Mouse (Mus musculus): Measurements from ENCODE around the gene Zfp384. TPM values are rescaled to one million over a fixed set of nuclear protein-coding genes. Genes with fewer than 3 reads are reported as not detected.
"Not testable (repeated sequence)": the region's sequence is repeated elsewhere in the genome, so short reads cannot be mapped to it uniquely, and the experiment has no call there.

Gene Zfp384
- polyA plus RNA-seq, 1 experiment from 2014 or later: 9.0 TPM

- Histone ChIP-seq H3K4me1 (replicated peaks) (peaks cover 12% of the 10 kb centered on the region), H3K4me3 (no peak overlapping the region), H3K36me3 (no peaks in the 10 kb centered on the region), H3K9me3 (replicated peaks) (no peaks in the 10 kb centered on the region), H3K9ac (no peak overlapping the region), H3K27me3 (no peaks in the 10 kb centered on the region), H3K27ac (no peak overlapping the region), H3K4me2 (no peak overlapping the region)
- WGBS: 21% methylated on average over 6 of the region's 6 CpGs
- ATAC-seq (replicated peaks; ENCODE audit: insufficient number of reproducible peaks, insufficient read depth, low FRiP score, low read depth): no peak
Measured at GRCm38 (mm10) chr6:125061493-125061892, 52.5 kb downstream of the Zfp384 start.

- no peak for ATAC-seq (replicated peaks; ENCODE audit: insufficient number of reproducible peaks, insufficient read depth, low FRiP score, low read depth)
- Histone ChIP-seq H3K4me1 (replicated peaks) (peaks cover 12% of the 10 kb centered on the region), H3K4me2 (no peak overlapping the region), H3K9ac (no peak overlapping the region), H3K4me3 (no peak overlapping the region), H3K9me3 (replicated peaks) (no peaks in the 10 kb centered on the region), H3K27me3 (no peaks in the 10 kb centered on the region), H3K27ac (no peak overlapping the region), H3K36me3 (no peaks in the 10 kb centered on the region)
- whole genome bisulfite sequencing: 80% methylated on average over 5 of the region's 5 CpGs
Measured at GRCm38 (mm10) chr6:125062511-125062910, 53.6 kb downstream of the Zfp384 start.

GRCm38 (mm10) chr6:125063906-125064305 lies 55.0 kb downstream of the Zfp384 start:
- no peak for ATAC-seq (replicated peaks; ENCODE audit: insufficient number of reproducible peaks, insufficient read depth, low FRiP score, low read depth)
- no peak overlapping the region for H3K4me3 ChIP-seq
- no peaks in the 10 kb centered on the region for H3K36me3 ChIP-seq
- H3K9me3 ChIP-seq (replicated peaks): no peaks in the 10 kb centered on the region
- H3K9ac ChIP-seq: no peak overlapping the region
- WGBS: 76% methylated on average over 6 of the region's 6 CpGs
- H3K27me3 ChIP-seq: no peaks in the 10 kb centered on the region
- H3K4me2 ChIP-seq: no peak overlapping the region
- H3K27ac ChIP-seq: no peak overlapping the region
- H3K4me1 ChIP-seq (replicated peaks): peaks cover 12% of the 10 kb centered on the region

GRCm38 (mm10) chr6:125065223-125065622 lies 56.3 kb downstream of the Zfp384 start:
- ATAC-seq (replicated peaks; ENCODE audit: insufficient number of reproducible peaks, insufficient read depth, low FRiP score, low read depth); H3K9ac ChIP-seq; H3K9me3 ChIP-seq (replicated peaks); H3K4me2 ChIP-seq; H3K27me3 ChIP-seq; H3K27ac ChIP-seq; H3K36me3 ChIP-seq; H3K4me3 ChIP-seq: not testable (repeated sequence)
- peaks cover 12% of the 10 kb centered on the region for H3K4me1 ChIP-seq (replicated peaks)
- WGBS: no CpG with 5 or more reads among the region's 1 CpGs

DNA sequence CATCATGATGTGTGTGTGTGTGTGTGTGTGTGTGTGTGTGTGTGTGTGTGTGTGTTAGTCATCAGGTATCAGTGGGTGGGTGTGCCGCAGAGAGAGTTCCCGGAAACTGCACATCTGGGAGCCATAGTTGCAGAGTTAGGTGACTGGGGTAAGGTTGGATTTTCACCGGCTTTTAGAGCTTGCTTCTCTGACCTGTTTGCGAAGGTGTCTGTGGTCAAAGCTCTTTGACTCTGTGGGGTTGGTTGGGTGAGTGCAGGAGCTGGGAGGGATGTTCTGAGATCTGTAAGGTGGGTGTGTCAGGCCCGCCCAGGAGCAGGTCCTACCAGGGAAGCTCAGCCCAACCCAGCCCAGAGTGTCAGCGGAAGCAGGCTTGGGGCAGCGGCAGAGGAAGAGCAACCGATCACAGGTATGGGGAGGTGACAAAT lies 58.6 kb downstream of the Zfp384 start, which contains the start of gene Lpar5:
TSS of gene Lpar5 (plus strand) at position 350 of the 425 bp plus-strand sequence.
- Histone ChIP-seq H3K9ac (no peak within 1 kb of the TSS), H3K4me3 (no peak within 1 kb of the TSS), H3K4me1 (replicated peaks) (peaks cover 12% of the 10 kb centered on the region), H3K9me3 (replicated peaks) (no peaks in the 10 kb centered on the region), H3K27ac (no peak within 1 kb of the TSS), H3K27me3 (no peaks in the 10 kb centered on the region), H3K36me3 (no peaks in the 10 kb centered on the region), H3K4me2 (no peak within 1 kb of the TSS)
- WGBS: 57% methylated on average over 8 of the region's 8 CpGs
- ATAC-seq (replicated peaks; ENCODE audit: insufficient number of reproducible peaks, insufficient read depth, low FRiP score, low read depth): no peak

- H3K4me2 ChIP-seq: peak overlapping the region; percentile 25; the same call in 1 of the 2 replicates
- no peak overlapping the region for H3K9ac ChIP-seq
- peak overlapping the region; percentile 27 for H3K27ac ChIP-seq
- peak; percentile 54 for ATAC-seq (replicated peaks; ENCODE audit: insufficient number of reproducible peaks, insufficient read depth, low FRiP score, low read depth)
- 73% methylated on average over 18 of the region's 18 CpGs for WGBS
- H3K4me3 ChIP-seq: 0 out of 2 replicates have a peak overlapping the region, but pooled peaks have one; percentile 10
- H3K4me1 ChIP-seq (replicated peaks): peaks cover 12% of the 10 kb centered on the region
- H3K9me3 ChIP-seq (replicated peaks): no peaks in the 10 kb centered on the region
- no peaks in the 10 kb centered on the region for H3K27me3 ChIP-seq
- no peaks in the 10 kb centered on the region for H3K36me3 ChIP-seq
Measured at GRCm38 (mm10) chr6:125071170-125071895, 62.4 kb downstream of the Zfp384 start.

GRCm38 (mm10) chr6:125071896-125072279 lies 62.9 kb downstream of the Zfp384 start:
- no peak overlapping the region for H3K4me3 ChIP-seq
- ATAC-seq (replicated peaks; ENCODE audit: insufficient number of reproducible peaks, insufficient read depth, low FRiP score, low read depth): no peak

DNA sequence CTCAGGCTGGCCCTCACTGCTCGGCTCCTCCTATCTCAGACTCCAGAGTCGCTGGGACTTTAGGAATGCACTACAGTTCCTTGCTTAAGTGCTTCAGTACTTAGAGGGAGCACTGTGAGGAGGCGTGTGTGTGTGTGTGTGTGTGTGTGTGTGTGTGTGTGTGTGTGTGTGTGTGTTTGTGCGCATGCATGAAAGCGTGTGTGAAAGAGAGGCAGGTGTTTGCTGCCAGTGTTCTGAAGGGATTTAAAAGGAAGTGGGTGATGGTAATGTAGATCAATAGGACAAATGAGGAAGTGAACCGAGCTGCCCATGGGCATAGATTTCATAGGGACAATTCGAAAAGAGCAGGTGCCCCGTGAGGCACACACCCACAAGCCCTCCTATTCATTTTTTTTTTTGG lies 64.9 kb downstream of the Zfp384 start:
- Histone ChIP-seq H3K36me3 (no peaks in the 10 kb centered on the region), H3K9me3 (replicated peaks) (no peaks in the 10 kb centered on the region), H3K27me3 (0 out of 2 replicates have a peak, but pooled peaks cover 2% of the 10 kb centered on the region), H3K4me1 (replicated peaks) (peaks cover 12% of the 10 kb centered on the region), H3K9ac (no peak overlapping the region), H3K4me3 (no peak overlapping the region), H3K4me2 (no peak overlapping the region), H3K27ac (no peak overlapping the region)
- no peak for ATAC-seq (replicated peaks; ENCODE audit: insufficient number of reproducible peaks, insufficient read depth, low FRiP score, low read depth)
- 65% methylated on average over 8 of the region's 8 CpGs for WGBS

More at GRCm38 (mm10) chr6:125071896-125072279, 62.9 kb downstream of the Zfp384 start:
- no peaks in the 10 kb centered on the region for H3K36me3 ChIP-seq
- peak overlapping the region; percentile 13; the same call in 1 of the 2 replicates for H3K4me2 ChIP-seq
- 18% methylated on average over 2 of the region's 2 CpGs for WGBS
- H3K9me3 ChIP-seq (replicated peaks): no peaks in the 10 kb centered on the region
- H3K27me3 ChIP-seq: no peaks in the 10 kb centered on the region
- peaks cover 12% of the 10 kb centered on the region for H3K4me1 ChIP-seq (replicated peaks)
- H3K9ac ChIP-seq: no peak overlapping the region
- H3K27ac ChIP-seq: peak overlapping the region; percentile 27

DNA sequence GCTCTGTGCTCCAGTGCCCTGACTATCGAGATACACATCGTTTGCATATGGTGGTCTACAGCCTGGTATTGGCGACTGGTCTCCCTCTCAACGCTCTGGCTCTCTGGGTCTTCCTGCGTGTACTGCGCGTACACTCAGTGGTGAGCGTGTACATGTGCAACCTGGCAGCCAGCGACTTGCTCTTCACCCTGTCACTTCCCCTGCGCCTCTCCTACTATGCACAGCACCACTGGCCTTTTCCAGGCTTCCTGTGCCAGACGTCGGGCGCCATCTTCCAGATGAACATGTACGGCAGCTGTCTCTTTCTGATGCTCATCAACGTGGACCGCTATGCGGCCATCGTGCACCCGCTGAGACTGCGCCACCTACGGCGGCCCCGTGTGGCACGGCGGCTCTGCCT lies 72.4 kb downstream of the Zfp384 start:
- peak overlapping the region; percentile 52 for H3K27ac ChIP-seq
- peak overlapping the region; percentile 49 for H3K9ac ChIP-seq
- H3K4me3 ChIP-seq: peak overlapping the region; percentile 44
- no peaks in the 10 kb centered on the region for H3K9me3 ChIP-seq (replicated peaks)
- no peaks in the 10 kb centered on the region for H3K36me3 ChIP-seq
- 23% methylated on average over 25 of the region's 25 CpGs for WGBS
- H3K4me1 ChIP-seq (replicated peaks): peaks cover 14% of the 10 kb centered on the region
- peak overlapping the region; percentile 70 for H3K4me2 ChIP-seq
- H3K27me3 ChIP-seq: peaks cover 16% of the 10 kb centered on the region; the same call in 1 of the 2 replicates
- 0 out of 2 replicates have a peak, but pooled peaks have one; percentile 12 for ATAC-seq (replicated peaks; ENCODE audit: insufficient number of reproducible peaks, insufficient read depth, low FRiP score, low read depth)

DNA sequence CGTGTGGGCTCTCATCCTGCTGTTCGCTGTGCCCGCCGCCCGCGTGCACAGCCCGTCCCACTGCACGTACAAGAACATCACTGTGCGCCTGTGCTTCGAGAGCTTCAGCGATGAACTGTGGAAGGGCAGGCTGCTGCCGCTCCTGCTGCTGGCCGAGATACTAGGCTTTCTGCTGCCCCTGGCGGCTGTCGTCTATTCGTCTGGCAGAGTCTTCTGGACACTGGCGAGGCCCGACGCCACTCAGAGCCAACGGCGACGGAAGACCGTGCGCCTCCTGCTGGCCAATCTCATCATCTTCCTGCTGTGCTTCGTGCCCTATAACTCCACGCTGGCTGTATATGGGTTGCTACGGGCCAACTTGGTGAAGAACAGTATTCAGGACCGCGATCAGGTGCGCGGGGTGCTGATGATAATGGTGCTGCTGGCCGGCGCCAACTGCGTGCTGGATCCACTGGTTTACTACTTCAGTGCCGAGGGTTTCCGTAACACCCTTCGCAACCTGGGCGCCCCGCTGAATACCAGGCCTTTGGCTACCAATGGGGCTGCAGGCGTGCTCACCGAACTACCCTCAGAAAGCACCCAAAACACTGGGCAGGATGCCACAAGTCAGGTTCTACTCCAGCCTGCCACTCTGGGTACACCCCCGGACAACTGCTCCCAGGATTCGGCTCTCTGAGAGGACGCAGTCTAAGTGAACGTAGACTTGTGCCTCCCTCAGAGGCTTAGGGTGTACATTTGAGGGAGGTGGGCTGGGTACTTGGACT lies 73.0 kb downstream of the Zfp384 start:
- peak; percentile 93 for ATAC-seq (replicated peaks; ENCODE audit: insufficient number of reproducible peaks, insufficient read depth, low FRiP score, low read depth)
- H3K36me3 ChIP-seq: no peaks in the 10 kb centered on the region
- peaks cover 16% of the 10 kb centered on the region; the same call in 1 of the 2 replicates for H3K27me3 ChIP-seq
- H3K4me2 ChIP-seq: peak overlapping the region; percentile 70
- H3K4me1 ChIP-seq (replicated peaks): peaks cover 14% of the 10 kb centered on the region
- H3K27ac ChIP-seq: peak overlapping the region; percentile 52
- peak overlapping the region; percentile 49 for H3K9ac ChIP-seq
- H3K4me3 ChIP-seq: peak overlapping the region; percentile 44
- WGBS: 23% methylated on average over 45 of the region's 45 CpGs
- H3K9me3 ChIP-seq (replicated peaks): no peaks in the 10 kb centered on the region

GRCm38 (mm10) chr6:125082801-125083386 lies 73.9 kb downstream of the Zfp384 start:
- Histone ChIP-seq H3K27me3 (peaks cover 16% of the 10 kb centered on the region; the same call in 1 of the 2 replicates), H3K36me3 (no peaks in the 10 kb centered on the region), H3K9me3 (replicated peaks) (no peaks in the 10 kb centered on the region), H3K9ac (no peak overlapping the region), H3K4me1 (replicated peaks) (peaks cover 14% of the 10 kb centered on the region), H3K4me2 (no peak overlapping the region), H3K4me3 (no peak overlapping the region), H3K27ac (no peak overlapping the region)
- 83% methylated on average over 7 of the region's 7 CpGs for WGBS
- no peak for ATAC-seq (replicated peaks; ENCODE audit: insufficient number of reproducible peaks, insufficient read depth, low FRiP score, low read depth)

All from heart, embryonic 15.5 days (tissue).